Mouse (Mus musculus) spleen, postnatal 4 days (tissue): ENCODE data around the gene Asic1.
"Not testable (repeated sequence)": the region's sequence is repeated elsewhere in the genome, so short reads cannot be mapped to it uniquely, and the experiment has no call there.

Source experiments
- DNase-seq, 2 experiments: peaks; one replicate each; pipeline ENCODE4 v3.0.0; 2022; ENCODE audit warnings: low spot score in 2 of 2

Asic1 gene

DNA sequence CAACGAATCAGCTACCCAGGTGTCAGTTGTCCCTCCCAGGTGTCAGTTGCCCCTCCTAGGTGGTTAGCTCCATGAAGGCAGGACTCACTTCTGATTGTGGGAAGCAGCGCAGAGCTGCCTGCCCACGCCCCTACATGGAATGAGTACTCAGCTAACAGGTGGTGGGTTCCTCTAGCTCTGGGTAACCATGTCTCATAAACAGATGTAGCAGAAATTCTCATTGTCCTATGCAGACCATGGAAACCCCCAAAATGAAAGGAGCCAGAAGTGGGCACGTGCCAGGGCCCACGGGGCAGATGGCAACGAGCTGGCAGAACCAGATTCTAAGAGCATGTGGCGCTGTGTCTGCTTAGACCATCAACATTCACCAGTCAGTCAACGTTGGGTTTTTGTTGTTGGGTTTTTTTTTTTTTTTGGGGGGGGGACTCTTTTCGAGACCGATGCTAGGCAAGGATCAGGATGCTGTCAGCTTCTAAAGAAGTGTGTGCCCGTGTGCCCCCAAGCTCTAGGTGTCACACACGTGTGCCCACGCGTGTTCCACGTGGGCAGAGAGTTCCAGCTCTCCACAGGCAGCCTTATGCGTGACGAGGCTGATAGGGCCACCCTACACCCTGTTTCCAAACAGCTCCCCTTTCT, 6.1 kb upstream of the Asic1 start:
- no peak for DNase-seq

DNA sequence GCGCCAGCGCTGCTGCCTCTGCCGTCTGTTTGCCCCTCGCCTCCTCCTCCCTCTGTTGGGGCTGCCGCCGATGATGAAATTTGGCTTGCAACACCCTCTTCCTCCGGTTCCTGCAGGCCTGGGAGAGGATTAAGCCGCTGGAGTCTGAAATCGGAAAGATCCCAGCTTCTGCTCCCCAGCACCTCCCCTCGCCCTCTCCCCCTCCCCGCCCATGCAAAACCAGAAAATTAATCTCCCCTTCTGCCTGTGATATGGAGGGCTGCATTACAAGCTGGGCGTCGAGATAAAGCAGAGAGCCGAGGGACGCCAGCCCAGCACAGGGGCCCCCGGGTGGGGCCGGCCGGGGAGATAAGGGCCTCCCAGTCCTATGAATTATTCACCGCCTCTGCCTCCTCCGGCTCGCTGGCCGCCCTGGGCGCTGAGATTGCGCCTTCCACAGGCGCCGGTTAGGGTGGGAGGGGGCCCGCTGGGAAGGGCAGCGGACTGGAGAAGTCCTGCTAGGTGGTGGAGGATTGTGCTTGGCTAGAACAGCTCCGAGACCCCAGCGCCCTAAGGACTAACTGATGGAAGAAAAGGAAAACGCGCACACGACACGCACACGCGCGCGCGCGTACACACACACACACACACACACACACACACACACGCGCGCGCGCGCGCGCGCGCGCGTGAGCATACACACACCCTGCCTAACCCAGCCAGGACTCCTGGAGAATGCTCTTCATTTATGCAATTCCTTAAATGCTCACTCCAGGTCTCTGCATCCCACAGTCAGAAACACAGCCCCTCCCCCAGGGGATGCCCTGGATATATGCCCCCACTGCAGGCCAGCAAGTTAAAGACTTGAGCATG, 5.3 kb upstream of the Asic1 start:
- DNase-seq = peak; percentile 71 to 75

DNA sequence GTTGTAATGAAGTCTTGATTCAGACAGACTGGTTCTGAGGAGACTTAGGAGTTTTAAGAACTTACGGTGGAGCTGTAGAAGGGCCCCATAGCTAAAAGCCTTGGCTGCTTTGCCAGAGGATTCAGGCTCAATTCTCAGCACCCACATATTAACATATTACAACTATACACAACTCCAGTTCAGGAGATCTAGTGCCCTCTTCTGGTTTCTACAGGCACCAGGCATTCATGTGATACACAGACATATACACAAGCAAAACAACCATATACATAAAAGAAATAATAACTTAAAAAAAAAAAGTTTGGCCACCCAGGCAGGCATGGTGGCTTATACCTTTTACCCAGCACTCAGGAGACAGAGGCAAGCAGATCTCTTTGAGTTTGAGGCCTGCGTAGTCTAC, 2.6 kb upstream of the Asic1 start:
- DNase-seq = no peak

DNA sequence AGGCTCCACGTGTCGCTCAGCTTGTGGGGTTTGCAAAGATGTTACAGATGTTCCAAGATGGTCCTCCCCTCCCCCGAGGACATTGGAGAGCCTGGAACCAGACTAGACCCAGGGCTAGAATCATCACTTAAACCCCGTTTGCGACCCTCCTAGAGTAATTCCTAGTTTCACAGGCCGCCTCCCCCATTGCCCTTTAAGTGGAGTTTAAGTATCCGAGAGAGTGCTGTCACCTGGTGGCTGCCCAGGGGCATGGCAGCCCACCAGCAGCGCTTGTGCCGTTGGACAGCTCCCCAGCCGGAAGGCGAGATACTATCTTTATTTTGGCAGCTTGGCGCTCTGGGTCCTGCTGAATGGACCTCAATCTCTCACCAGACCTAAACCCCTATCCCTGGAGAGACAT, 1.3 kb upstream of the Asic1 start:
- peak; percentile 65 to 86 for DNase-seq

DNA sequence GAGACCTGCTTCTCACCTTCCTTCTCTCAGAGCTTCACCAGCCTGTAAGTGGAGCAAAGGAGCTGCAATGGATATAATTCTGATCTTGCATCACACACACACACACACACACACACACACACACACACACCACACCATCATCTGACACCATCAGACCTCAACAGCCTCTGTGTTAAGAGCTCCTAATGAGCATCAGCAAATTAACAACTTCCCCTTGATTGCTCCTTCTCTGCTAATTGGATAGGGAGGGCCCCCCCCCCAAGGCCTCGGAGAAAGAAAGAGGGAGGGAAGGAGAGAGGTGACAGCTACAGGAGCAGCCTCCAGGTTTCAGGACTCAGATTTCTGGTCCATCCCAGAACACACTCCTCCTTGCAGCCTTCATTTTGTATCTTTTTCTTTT, 776 bp upstream of the Asic1 start:
- no peak for DNase-seq

DNA sequence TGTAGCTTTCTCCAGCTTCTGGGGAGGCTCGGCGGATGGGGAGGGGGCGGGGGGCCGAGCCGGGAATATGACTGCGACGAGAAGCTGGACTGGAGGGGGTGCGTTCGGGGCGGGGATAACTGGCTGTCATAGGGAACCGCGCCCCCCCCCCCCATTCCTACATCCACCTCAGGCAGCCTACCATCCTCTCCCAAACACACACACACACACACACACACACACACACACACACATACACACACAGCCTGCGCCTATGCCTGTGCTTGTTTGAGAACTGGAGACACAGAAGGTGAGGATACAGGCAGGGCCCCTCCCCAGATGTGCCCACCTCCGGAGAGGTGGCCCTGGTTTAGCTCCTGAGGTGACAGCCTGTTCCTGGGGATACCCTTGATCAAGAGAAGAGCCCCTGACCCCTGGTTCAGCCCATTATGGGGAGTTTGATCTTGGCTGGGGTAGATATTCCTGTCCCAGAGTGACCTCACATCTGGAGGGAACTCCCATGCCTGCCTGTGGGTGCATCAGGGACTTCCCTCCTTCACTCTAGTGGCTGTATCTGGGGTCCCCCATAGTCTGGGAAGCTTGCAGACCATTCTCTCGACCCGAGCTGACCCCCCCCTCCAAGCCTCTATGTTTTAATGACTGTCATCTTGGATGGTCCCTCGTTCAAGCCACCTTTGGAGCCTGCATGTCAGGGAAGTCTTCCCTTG, 949 bp downstream of the Asic1 start:
- no peak for DNase-seq

DNA sequence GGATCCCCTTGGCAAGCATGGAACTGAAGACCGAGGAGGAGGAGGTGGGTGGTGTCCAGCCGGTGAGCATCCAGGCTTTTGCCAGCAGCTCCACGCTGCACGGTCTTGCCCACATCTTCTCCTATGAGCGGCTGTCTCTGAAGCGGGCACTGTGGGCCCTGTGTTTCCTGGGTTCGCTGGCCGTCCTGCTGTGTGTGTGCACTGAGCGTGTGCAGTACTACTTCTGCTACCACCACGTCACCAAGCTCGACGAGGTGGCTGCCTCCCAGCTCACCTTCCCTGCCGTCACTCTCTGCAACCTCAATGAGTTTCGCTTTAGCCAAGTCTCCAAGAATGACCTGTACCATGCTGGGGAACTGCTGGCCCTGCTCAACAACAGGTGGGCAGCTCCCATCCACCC, 1.6 kb downstream of the Asic1 start:
- no peak for DNase-seq

DNA sequence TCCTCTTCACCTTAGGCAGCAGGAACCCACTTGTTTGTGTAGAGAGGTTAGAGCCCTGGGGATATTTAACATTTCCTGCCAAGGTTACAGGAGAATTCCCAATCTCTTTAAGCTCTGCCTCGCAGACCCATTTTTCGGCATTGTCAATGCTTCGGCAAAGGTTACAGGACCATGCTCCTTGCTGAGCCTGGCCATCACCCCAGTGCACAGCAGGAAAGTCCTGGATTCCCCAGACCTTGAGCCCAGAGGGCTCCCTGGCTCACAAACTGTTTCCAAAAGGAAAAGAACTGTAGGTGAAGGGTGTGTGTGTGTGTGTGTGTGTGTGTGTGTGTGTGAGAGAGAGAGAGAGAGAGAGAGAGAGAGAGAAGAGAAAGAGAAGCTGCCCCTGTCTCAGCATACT, 4.7 kb downstream of the Asic1 start:
- no peak for DNase-seq

DNA sequence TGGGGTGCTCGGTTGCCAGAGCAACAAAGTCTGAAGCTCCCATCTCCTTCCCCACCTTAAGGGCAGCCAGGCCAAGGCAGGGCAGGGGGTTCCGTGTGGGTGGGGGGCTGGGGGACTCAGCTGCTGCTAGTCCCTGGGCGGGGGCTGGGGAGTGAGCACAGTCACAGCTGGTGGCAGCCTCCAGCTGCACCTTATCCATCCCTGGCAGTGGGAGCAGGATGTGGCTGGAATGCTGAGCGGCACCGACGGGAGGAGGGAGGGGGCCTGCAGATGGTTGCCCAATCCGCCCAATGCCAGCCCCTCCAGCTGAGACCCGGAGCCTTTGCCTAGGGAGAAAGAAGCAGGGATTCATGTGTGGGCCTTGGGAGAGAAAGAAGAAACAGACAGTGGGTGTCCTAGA, 6.9 kb downstream of the Asic1 start:
- no peak for DNase-seq

DNA sequence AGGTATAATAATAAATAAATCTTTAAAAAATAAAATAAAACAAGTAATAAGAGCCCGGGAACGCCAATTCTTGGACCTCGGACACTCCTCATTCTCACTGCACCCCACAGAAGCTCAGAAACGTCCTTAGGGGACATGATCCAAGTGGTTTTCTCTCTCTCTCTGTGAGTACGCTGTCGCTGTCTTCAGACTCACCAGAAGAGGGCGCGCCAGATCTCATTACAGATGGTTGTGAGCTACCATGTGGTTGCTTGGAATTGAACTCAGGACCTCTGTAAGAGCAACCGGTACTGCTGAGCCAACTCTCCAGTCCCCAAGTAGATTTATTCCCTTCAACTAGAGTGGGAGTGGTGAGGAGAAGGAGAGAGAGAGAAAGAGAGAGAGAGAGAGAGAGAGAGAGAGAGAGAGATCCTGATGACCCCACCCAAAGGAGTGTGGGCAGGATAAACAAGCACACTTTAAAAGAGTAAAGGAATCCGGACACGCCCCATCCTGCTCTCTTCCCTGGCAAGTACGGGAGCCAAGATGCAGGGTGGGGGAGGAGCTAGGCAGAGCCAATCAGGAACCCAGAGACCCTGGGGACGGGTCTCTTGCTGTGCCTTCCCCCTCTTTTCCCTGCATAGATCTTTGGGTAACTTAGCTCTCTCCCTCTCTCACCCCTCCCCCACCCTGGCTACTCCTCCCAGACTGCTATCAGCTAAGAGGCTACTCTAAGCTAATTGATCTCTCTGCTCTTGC, 8.1 kb downstream of the Asic1 start:
- peak; percentile 39 to 80 for DNase-seq

DNA sequence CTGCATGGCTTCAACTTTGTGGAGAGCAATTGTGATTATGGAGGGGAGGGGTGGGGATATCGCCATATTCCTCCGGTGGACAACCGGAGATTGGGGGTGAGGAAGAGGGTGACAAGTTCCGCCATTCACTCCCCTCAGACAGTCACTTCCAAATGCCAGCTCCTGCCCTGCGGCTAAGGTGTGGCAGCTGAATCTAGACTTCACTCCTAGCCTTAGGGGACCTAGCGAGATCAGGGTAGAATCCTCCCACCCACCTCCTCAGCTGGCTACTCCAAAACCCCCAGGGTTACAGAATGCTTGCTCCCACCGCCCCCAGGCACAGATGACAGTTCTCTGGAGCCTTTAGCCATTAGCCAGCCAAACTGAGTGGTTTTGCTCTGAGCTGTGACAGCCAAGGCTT, 8.8 kb downstream of the Asic1 start:
- DNase-seq = no peak

DNA sequence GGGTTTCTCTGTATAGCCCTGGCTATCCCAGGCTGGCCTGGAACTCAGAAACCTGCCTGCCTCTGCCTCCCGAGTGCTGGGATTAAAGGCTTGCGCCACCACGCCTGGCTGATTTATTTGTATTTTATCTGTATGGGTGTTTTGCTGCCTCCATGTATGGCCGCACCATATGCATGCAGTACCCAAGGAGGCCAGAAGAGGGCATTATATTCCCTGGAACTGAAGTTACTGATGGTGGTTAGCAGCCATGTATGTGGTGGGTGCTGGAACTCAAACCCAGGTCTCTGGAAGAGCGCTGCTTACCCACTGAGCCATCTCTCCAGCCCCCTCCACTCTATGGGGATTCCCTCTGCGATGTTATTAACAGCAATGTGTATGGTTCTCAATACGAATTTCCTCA, 12.7 kb downstream of the Asic1 start:
- DNase-seq = peak; percentile 39 to 72

DNA sequence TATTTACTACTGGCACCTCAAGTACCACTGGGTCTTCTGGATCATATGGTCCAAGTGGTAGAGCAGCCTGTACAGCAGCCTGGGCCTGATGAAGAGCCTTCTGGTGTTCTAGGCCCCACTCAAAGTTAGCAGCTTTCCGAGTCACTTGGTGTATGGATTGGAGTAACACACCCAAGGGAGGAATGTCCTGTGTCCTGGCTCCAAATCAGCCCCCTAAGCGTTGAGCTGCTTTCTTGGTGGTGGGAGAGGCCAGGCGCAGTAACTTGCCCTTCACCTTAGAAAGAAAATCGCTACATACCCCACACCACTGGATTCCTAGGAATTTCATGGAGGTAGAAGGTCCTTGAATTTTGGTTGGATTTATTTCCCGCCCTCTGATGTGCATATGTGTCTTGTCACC, 14.0 kb downstream of the Asic1 start:
- DNase-seq = no peak

DNA sequence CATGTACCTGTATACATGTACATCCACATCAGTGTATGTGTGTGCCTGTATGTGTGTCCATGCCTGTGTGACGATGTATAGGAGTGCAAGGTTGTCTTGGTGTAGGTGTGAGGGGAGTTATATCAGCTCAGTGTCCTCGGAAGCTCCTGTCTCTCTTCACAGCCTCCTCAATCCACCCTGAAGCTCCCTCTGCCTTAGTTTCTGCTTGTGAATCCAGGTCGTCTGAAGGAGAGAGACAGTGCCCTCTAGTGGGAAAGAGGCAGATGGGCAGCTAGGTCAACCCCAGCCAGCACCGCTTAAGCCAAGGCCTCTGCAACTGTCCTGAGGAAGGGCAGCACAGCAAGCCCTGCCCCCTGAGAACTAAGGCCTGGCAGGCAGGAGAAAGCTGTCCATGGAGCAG, 18.5 kb downstream of the Asic1 start:
- peak in 1 of 2 experiments; percentile 41 for DNase-seq

DNA sequence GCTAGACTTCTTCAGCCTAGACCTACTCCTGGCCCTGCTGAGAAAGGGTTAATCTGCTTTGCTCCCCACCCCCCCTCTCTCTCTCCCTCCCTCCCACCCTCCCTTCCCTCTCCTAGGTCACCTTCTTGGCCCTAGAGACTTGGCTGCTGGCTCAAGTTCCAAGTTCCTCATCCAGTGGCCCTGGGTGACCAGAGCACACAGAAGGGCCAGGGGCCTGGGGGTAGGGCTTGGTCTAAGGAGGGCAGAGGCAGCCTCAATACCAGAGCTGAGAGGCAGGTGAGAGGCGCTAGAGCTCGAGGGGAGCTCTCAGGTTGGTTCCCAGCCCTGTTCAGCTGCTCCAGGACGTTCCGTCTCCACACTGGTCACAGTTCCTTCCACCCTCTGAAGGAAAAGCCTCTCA, 20.8 kb downstream of the Asic1 start:
- DNase-seq = no peak

DNA sequence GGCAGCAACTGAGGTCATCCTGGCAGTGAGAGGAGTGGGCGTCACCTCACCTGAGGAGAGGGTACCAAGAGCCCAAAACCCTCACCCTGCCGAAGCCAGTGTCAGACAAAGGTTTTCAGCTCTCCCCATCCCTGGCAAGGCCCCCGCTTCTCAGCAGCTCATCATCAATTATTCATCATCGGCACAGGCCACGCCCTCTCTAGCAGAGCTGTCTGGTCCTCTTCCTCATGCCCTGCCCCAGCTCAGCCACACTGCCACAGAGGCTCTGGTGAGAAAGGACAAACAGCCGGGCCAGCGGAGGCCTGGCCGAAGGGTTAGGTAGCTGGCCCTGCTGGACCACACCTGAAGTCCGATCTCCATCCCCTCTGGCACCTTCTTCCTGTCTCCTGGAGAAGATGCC, 21.8 kb downstream of the Asic1 start:
- no peak for DNase-seq

DNA sequence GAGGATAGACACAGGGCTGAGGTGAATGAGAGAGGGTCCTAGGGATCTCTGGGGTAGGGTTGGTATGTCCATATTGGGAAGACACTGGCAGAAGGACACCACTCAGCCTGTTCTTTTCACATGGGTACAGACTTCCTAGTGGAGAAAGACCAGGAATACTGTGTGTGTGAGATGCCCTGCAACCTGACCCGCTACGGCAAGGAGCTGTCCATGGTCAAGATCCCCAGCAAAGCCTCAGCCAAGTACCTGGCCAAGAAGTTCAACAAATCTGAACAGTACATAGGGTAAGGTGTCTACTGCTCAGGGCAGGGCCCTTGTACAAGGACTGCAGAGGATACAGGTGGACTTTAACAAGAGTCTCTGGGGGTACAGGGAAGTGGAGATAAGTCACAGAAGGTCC, 27.1 kb downstream of the Asic1 start:
- DNase-seq = no peak

DNA sequence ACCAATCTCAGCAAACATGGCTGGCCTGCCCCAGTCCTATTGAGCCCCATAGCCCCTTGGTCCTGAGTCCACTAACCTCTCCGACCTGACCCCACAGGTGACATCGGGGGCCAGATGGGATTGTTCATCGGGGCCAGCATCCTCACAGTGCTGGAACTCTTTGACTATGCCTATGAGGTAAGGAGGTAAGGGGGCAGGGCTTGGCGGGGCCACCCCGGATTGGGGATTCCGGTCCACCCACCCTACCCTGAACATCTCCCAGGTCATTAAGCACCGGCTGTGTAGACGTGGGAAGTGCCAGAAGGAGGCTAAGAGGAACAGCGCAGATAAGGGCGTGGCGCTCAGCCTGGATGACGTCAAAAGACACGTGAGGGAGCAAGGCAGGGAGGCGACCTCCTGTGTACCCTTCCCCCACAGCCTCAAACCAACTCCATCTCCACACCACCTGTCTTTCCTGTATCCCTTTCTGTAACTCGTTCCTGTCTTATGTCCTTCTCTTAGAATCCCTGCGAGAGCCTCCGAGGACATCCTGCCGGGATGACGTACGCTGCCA, 28.4 kb downstream of the Asic1 start:
- no peak for DNase-seq

DNA sequence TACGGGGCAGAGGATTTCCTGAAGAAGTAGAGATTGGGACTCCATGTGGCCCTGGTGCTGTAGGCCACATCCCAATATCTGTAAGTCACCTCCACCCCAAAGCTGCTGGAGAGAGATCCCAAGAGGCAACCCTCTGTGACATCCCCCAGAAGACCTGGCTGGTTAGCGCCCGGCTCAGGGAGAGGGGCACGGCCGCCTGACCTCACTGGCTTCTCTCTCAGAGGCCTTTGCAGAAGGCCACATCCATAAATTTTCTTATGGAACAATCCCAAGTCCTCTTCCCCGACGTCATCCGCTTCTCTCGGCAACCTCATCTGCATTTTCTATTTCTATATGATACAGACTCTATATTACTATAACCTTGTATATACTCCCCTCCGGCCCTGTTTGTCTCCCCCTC, 29.5 kb downstream of the Asic1 start:
- no peak for DNase-seq

DNA sequence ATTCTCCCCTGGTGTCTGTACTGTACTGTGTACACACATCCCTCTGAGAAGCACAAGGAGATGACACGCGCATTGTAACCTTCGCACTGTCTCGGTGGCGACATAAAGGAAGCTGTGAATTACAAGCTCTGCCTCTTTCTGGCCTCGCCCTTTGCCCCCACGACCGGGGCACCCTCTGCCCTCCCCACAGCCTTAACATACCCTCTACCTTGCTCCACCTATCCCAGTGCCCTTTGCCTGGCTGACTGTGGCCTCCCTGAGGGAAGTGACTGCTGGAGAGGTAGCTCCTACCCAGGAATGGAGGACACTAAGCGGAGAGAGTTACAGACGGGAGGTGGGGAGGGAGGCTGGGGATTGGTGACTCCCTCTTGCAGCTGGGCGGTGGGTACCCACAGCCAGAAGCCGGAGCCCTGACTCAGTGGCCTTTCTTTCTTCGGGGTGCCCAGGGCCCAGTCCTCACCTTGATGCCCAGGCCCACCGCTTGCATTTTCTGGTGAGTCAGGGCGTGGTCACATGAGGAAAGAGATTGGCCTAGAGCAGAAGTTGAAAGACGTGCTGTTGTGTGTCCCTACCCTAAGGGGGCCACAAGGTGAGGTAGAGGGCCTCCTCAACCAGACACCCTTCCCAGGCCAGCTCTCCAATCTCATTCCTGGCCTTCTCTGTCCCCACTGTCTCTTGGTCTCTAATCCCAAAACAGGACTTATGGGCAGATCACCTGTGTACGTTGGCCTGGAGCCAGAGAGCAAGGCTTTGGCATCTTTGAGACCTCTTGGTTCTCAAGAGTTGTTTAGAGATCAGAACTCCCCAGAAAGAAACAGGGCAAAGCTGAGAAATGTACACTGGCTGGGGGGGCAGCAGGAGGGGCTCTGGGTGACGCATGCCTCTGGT, 30.3 kb downstream of the Asic1 start:
- DNase-seq = no peak

DNA sequence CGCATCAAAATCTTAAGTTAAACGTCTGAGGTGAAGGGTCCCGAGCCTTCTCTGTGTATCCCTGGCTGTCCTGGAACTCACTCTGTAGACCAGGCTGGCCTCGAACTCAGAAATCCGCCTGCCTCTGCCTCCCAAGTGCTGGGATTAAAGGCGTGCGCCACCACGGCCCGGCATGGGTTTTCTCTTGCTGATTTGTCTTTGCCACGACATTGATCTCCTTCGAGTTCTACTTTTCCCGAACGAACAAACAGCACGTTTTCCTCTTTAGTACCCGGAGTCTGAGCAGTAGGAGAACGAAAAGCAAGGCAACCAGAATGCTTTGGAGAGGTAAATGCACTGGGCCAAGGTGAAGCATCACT, 31.5 kb downstream of the Asic1 start:
- not testable (repeated sequence) for DNase-seq
